Mouse (Mus musculus): Measurements from ENCODE around the gene Prelid3b. TPM values are rescaled to one million over a fixed set of nuclear protein-coding genes. Genes with fewer than 3 reads are reported as not detected.

Gene Prelid3b
- polyA plus RNA-seq, 1 experiment from 2014 or later, result 114 TPM

DNA sequence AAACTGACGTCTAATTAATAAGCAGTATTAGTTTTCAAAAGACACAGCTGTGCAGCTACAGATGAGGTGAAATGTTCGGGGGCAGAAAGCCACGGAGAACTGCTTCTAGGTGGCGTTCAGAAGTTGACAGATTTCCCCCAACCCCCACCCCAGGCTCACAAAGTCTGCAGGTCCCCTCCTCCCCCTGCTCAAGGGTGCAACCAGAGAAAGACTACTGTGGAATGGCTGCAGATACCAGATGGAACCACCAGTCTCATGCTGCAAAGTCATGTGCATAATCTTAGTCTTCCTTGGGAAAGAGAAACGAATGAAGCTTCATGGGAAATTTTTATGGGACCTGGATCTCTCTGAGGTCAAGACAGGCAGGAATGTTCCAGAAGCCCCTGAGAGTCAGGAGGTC lies 29.4 kb upstream of the Prelid3b start:
- H3K4me1 ChIP-seq (replicated peaks; ENCODE audit: control insufficient read depth, insufficient read depth, low read length), result no peaks in the 10 kb centered on the region
- no peak overlapping the region for H3K4me2 ChIP-seq (ENCODE audit: low read length)
- 49% methylated on average over 5 of the region's 5 CpGs for WGBS
- ATAC-seq (replicated peaks; ENCODE audit: low FRiP score, low TSS enrichment, low read depth) (no peak), DNase-seq (ENCODE audit: low spot score) (no peak)
- no peak overlapping the region for H3K9ac ChIP-seq (ENCODE audit: low read length)
- no peak overlapping the region for H3K4me3 ChIP-seq (ENCODE audit: low read depth, low read length)
- no peaks in the 10 kb centered on the region for H3K9me3 ChIP-seq (ENCODE audit: control insufficient read depth, low read length)
- H3K27ac ChIP-seq (ENCODE audit: low read depth), result no peak overlapping the region
- no peaks in the 10 kb centered on the region for H3K27me3 ChIP-seq (replicated peaks; ENCODE audit: control insufficient read depth, insufficient read depth, low read length)
- H3K36me3 ChIP-seq (ENCODE audit: control insufficient read depth, insufficient read depth, low read length), result no peaks in the 10 kb centered on the region

DNA sequence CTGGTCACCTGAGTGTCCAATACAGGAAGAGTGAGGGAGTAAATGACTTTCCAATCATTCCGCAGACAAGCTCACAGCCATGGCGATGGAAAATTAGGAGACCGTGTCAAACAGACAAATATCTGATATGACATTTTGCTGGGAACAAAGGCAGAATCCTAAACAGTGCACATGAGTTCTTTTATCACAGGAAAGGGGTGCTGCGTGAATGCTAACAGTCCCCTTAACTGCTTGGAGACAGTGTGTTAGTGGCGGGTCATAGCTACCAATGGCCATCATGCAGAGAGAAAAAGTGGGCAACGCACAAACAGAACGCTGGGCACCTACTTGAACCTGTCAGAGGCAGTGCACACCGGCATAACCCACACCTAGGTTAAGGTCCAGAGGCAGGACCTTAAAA lies 28.6 kb upstream of the Prelid3b start:
- H3K27me3 ChIP-seq (replicated peaks; ENCODE audit: control insufficient read depth, insufficient read depth, low read length), result no peaks in the 10 kb centered on the region
- no peak for DNase-seq (ENCODE audit: low spot score)
- no peak overlapping the region for H3K9ac ChIP-seq (ENCODE audit: low read length)
- no peaks in the 10 kb centered on the region for H3K36me3 ChIP-seq (ENCODE audit: control insufficient read depth, insufficient read depth, low read length)
- no peak overlapping the region for H3K4me2 ChIP-seq (ENCODE audit: low read length)
- H3K27ac ChIP-seq (ENCODE audit: low read depth), result no peak overlapping the region
- H3K4me3 ChIP-seq (ENCODE audit: low read depth, low read length), result no peak overlapping the region
- H3K9me3 ChIP-seq (ENCODE audit: control insufficient read depth, low read length), result no peaks in the 10 kb centered on the region
- 94% methylated on average over 8 of the region's 8 CpGs for WGBS
- H3K4me1 ChIP-seq (replicated peaks; ENCODE audit: control insufficient read depth, insufficient read depth, low read length), result no peaks in the 10 kb centered on the region
- no peak for ATAC-seq (replicated peaks; ENCODE audit: low FRiP score, low TSS enrichment, low read depth)

DNA sequence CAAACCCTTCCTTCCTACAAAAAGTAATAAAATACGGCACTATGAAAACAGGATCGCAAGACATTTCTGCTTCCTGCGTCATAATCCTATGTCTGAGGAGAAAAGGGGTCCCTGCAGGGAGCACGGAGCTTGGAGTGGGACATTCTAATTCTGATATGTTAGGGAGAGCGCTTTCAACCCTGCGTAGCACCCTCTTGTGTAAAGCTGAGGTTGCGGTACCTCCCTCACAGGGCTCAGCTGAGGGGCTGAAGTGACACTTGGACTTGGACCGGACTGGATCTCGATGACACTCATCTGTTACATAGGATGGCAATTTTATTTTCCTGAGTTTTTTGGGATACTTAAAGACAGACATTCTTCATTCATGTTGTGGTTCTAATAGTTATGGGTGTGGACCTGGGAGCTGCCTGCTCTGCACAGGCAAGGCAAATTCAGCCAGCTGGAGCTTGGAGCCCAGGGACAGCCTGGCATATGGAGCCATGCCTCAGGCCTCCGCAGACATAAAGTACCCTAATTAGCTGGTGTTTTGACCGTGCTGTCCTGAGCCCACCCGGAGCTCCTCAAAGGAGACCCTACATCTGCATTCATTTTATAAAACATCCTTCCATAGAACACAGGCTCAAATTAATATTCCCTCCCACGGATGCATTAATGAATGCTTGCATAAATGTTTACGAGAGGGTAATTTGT lies 28.1 kb upstream of the Prelid3b start:
- Histone ChIP-seq H3K4me2 (ENCODE audit: low read length) (no peak overlapping the region), H3K4me3 (ENCODE audit: low read depth, low read length) (no peak overlapping the region), H3K36me3 (ENCODE audit: control insufficient read depth, insufficient read depth, low read length) (no peaks in the 10 kb centered on the region), H3K27me3 (replicated peaks; ENCODE audit: control insufficient read depth, insufficient read depth, low read length) (no peaks in the 10 kb centered on the region), H3K4me1 (replicated peaks; ENCODE audit: control insufficient read depth, insufficient read depth, low read length) (no peaks in the 10 kb centered on the region), H3K9ac (ENCODE audit: low read length) (no peak overlapping the region), H3K27ac (ENCODE audit: low read depth) (no peak overlapping the region), H3K9me3 (ENCODE audit: control insufficient read depth, low read length) (no peaks in the 10 kb centered on the region)
- WGBS, result 86% methylated on average over 14 of the region's 14 CpGs
- DNase-seq (ENCODE audit: low spot score), result no peak
- ATAC-seq (replicated peaks; ENCODE audit: low FRiP score, low TSS enrichment, low read depth), result no peak

DNA sequence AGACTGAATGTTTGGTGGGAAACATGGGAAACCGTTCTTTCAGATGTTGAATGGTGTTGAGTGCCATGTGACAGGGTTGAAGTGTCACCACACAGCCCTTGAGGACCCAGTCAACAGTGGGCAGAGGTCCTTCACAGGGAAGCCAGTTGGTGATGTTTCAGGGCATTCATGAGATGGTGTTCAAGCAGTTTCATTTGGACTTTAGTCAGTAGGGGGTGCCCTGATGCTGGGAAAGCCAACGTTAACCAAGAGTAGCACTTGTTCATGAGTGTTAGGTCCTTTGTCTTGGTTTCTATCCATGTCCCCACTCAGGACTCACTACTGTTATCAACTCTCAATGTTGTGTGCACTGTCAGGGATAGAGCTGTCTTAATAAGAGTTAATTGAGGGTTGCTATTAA lies 20.0 kb upstream of the Prelid3b start:
- no peak overlapping the region for H3K27ac ChIP-seq (ENCODE audit: low read depth)
- no peak for DNase-seq (ENCODE audit: low spot score)
- 75% methylated on average over 2 of the region's 2 CpGs for WGBS
- ATAC-seq (replicated peaks; ENCODE audit: low FRiP score, low TSS enrichment, low read depth), result no peak
- H3K36me3 ChIP-seq (ENCODE audit: control insufficient read depth, insufficient read depth, low read length), result no peaks in the 10 kb centered on the region
- H3K9me3 ChIP-seq (ENCODE audit: control insufficient read depth, low read length), result no peaks in the 10 kb centered on the region
- H3K9ac ChIP-seq (ENCODE audit: low read length), result no peak overlapping the region
- no peak overlapping the region for H3K4me3 ChIP-seq (ENCODE audit: low read depth, low read length)
- H3K4me2 ChIP-seq (ENCODE audit: low read length), result no peak overlapping the region
- no peaks in the 10 kb centered on the region for H3K4me1 ChIP-seq (replicated peaks; ENCODE audit: control insufficient read depth, insufficient read depth, low read length)
- H3K27me3 ChIP-seq (replicated peaks; ENCODE audit: control insufficient read depth, insufficient read depth, low read length), result no peaks in the 10 kb centered on the region

- no peak overlapping the region for H3K27ac ChIP-seq (ENCODE audit: low read depth)
- no peak overlapping the region for H3K4me2 ChIP-seq (ENCODE audit: low read length)
- no peak overlapping the region for H3K4me3 ChIP-seq (ENCODE audit: low read depth, low read length)
- no peaks in the 10 kb centered on the region for H3K4me1 ChIP-seq (replicated peaks; ENCODE audit: control insufficient read depth, insufficient read depth, low read length)
- no peaks in the 10 kb centered on the region for H3K36me3 ChIP-seq (ENCODE audit: control insufficient read depth, insufficient read depth, low read length)
- 65% methylated on average over 5 of the region's 5 CpGs for WGBS
- H3K9me3 ChIP-seq (ENCODE audit: control insufficient read depth, low read length), result no peaks in the 10 kb centered on the region
- H3K27me3 ChIP-seq (replicated peaks; ENCODE audit: control insufficient read depth, insufficient read depth, low read length), result no peaks in the 10 kb centered on the region
- H3K9ac ChIP-seq (ENCODE audit: low read length), result no peak overlapping the region
- no peak for ATAC-seq (replicated peaks; ENCODE audit: low FRiP score, low TSS enrichment, low read depth)
- no peak for DNase-seq (ENCODE audit: low spot score)
These were observed 14.1 kb upstream of the Prelid3b start for GRCm38 (mm10) chr2:174487005-174487404.

DNA sequence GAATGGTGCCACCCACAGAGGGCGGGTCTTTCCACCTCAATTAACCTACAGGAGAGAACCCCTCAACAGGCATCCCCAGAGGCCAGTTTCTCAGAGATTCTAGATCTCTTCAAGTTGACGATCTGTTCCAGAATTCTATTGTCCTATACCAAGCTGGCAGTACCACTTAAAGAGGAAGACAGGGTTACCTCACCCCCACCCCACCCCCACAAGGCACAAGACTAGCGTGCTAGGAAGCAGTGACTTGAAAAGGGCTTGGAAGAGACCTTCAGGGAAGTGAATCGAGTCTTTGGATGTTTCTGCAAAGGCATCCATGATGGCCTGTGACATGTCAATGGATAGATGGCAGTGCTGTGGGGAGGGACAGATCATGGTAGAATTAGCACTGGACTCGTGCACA lies 5.9 kb upstream of the Prelid3b start:
- no peak overlapping the region for H3K27ac ChIP-seq (ENCODE audit: low read depth)

GRCm38 (mm10) chr2:174477543-174478319 lies 4.8 kb upstream of the Prelid3b start:
- WGBS, result 71% methylated on average over 3 of the region's 3 CpGs
- Histone ChIP-seq H3K4me1 (replicated peaks; ENCODE audit: control insufficient read depth, insufficient read depth, low read length) (peaks cover 5% of the 10 kb centered on the region; the same call in 1 of the 2 replicates), H3K27me3 (replicated peaks; ENCODE audit: control insufficient read depth, insufficient read depth, low read length) (no peaks in the 10 kb centered on the region), H3K9ac (ENCODE audit: low read length) (no peak overlapping the region), H3K4me2 (ENCODE audit: low read length) (no peak overlapping the region), H3K9me3 (ENCODE audit: control insufficient read depth, low read length) (no peaks in the 10 kb centered on the region), H3K4me3 (ENCODE audit: low read depth, low read length) (no peak overlapping the region), H3K36me3 (ENCODE audit: control insufficient read depth, insufficient read depth, low read length) (no peaks in the 10 kb centered on the region), H3K27ac (ENCODE audit: low read depth) (peak overlapping the region; percentile 79)
- DNase-seq (ENCODE audit: low spot score) (peak; percentile 59), ATAC-seq (replicated peaks; ENCODE audit: low FRiP score, low TSS enrichment, low read depth) (peak; percentile 28; the same call in 1 of the 2 replicates)

More for the DNA sequence above, 5.9 kb upstream of the Prelid3b start:
- ATAC-seq (replicated peaks; ENCODE audit: low FRiP score, low TSS enrichment, low read depth) (no peak), DNase-seq (ENCODE audit: low spot score) (no peak)
- no peak overlapping the region for H3K4me2 ChIP-seq (ENCODE audit: low read length)
- no peak overlapping the region for H3K9ac ChIP-seq (ENCODE audit: low read length)
- no peaks in the 10 kb centered on the region for H3K27me3 ChIP-seq (replicated peaks; ENCODE audit: control insufficient read depth, insufficient read depth, low read length)
- no peaks in the 10 kb centered on the region for H3K36me3 ChIP-seq (ENCODE audit: control insufficient read depth, insufficient read depth, low read length)
- H3K4me3 ChIP-seq (ENCODE audit: low read depth, low read length), result no peak overlapping the region
- 75% methylated on average over 5 of the region's 5 CpGs for WGBS
- peaks cover under 1% of the 10 kb centered on the region; the same call in 1 of the 2 replicates for H3K4me1 ChIP-seq (replicated peaks; ENCODE audit: control insufficient read depth, insufficient read depth, low read length)
- H3K9me3 ChIP-seq (ENCODE audit: control insufficient read depth, low read length), result no peaks in the 10 kb centered on the region

DNA sequence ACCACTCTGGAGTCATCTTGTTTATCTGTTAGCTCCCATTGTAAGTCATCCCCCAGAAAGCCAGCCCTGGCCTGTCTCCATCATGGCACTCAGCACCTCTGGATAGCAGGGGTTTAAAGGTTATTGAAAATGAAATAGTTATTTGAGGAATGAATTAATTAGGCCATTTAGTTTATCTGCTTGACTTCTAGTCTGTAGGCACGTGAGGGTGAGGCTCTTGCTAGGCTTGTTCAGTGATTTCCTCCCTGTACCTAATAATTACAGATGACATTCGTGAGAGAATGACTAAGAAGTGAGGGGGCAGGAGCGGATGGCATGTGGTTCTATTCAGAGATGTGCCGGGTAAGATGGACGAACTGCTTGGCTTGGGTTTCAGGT lies 658 bp upstream of the Prelid3b start:
- H3K9ac ChIP-seq (ENCODE audit: low read length), result peak overlapping the region; percentile 79
- WGBS, result 73% methylated on average over 5 of the region's 5 CpGs
- peaks cover 16% of the 10 kb centered on the region for H3K36me3 ChIP-seq (ENCODE audit: control insufficient read depth, insufficient read depth, low read length)
- no peaks in the 10 kb centered on the region for H3K27me3 ChIP-seq (replicated peaks; ENCODE audit: control insufficient read depth, insufficient read depth, low read length)
- H3K4me2 ChIP-seq (ENCODE audit: low read length), result peak overlapping the region; percentile 84
- H3K4me3 ChIP-seq (ENCODE audit: low read depth, low read length), result peak overlapping the region; percentile 79
- peaks cover 17% of the 10 kb centered on the region for H3K4me1 ChIP-seq (replicated peaks; ENCODE audit: control insufficient read depth, insufficient read depth, low read length)
- H3K27ac ChIP-seq (ENCODE audit: low read depth), result peak overlapping the region; percentile 57; the same call in 1 of the 2 replicates
- ATAC-seq (replicated peaks; ENCODE audit: low FRiP score, low TSS enrichment, low read depth) (no peak), DNase-seq (ENCODE audit: low spot score) (no peak)
- H3K9me3 ChIP-seq (ENCODE audit: control insufficient read depth, low read length), result no peaks in the 10 kb centered on the region
